Mouse (Mus musculus) cerebral cortex, adult 2 months (tissue): ENCODE measurements around the gene Sult2b1.

Source experiments
- WGBS: fragments of 180-500 bp; shearing (Covaris S2); methylation state at CpG from one replicate; pipeline ENCODE4 v1.1.7; 2018; 5-methylcytosine and 5-hydroxymethylcytosine counted together

Gene Sult2b1

GRCm38 (mm10) chr7:45784524-45785372 is at the start of gene Sult2b1:
TSS of gene Sult2b1 (minus strand) at chr7:45784669.
- 9% methylated on average over 19 of the region's 20 CpGs for whole genome bisulfite sequencing

DNA sequence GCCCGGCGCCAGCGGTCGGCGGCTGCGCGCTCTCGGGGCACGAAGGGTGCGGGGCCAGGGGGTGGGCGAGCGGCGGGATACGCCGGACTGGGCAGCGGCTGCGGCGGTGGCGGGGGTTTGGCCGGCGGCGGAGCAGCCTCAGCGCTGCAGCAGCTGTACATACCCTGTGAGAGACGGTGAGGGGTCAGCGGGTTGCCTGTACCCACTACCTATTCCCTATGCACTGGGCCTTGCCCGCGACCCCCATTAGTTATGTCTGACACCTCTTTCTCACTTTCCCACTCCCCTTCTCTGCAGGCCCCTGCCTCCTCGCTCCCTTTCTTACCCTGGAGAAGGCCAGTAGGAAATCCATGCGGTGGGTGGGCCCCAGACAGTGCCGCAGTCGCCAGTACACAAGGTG is 49.5 kb upstream of the Sult2b1 start:
- 28% methylated on average over 22 of the region's 31 CpGs for WGBS

GRCm38 (mm10) chr7:45833148-45833790 is 48.8 kb upstream of the Sult2b1 start:
- 9% methylated on average over 82 of the region's 86 CpGs for WGBS

DNA sequence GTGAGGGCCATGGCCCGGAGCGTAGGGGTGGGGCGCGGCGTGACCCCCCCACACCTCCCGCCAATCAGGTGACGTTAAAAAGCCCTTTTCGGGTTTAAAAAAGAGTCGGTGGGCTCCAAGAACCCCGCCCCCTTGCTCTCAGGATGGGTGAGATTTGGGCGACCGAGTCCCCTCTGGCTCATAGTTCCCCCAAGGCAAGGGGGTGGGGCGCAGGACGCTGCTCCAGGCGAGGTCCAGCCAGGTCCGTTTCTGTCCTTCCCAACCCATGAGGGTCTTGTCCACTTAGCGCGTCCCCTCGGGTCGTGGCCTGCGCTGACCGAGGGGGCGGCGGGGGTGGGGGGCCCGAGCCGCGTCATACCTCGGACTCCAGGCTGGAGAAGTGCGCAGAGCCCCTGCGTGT is 48.0 kb upstream of the Sult2b1 start:
- 14% methylated on average over 30 of the region's 30 CpGs for WGBS

GRCm38 (mm10) chr7:45831128-45831525 is 46.7 kb upstream of the Sult2b1 start:
- 17% methylated on average over 5 of the region's 5 CpGs for WGBS

DNA sequence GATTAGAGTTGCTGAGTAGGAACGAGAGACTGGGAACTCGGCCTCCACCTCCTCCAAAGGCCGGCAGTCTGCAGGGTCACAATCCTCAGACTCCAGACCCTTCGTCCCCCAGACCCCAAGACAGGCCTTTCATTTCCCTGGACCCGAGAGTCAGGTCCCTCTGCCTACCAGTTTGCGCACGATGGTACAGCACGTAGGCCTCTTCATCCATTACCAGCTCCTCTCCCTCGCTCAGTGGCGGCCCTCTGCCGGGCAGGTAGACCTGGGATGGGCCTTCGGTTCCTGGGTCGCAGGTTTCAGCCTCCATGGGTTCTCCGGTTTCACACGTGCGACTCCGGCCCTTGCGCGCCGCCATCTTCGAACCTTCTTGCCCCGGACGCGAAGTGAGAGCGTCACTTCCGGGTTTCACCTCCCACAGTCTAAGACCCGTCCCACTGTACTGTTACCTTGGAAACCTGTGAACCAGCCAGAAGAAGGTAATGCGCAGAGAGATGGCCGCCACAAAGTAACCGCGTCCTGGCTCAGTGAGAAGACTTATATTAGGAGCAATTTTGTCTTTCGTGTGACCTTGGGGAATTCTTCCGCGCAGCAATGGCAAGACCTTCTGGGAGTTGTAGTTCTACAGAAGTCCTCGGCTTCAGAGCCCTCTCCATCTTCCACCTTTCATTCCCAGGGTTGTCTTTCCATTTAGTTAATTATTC is 46.1 kb upstream of the Sult2b1 start, which contains the start of gene Grwd1:
Grwd1 (minus strand) TSS at position 518 of the 701 bp plus-strand sequence.
- WGBS, result under 1% methylated on average over 35 of the region's 35 CpGs

DNA sequence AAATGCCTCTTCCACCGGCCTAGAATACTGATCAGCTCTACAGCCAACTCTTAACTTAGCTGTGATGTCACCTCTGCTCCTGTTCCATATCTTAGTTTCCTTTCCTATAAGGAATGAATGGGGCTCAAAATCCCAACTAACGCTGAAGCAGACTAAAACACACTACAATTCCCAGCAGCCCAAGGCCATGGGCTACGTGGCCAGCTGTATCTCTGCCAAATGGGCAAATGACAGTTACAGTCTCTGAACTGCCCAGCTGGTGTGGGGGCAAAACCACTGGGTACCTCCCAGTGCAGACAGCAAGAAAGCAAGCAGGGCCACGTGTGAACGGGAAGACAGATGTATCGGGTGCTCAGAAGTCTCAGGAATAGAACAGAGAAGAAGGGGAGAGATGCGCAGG is 42.2 kb upstream of the Sult2b1 start:
- 62% methylated on average over 7 of the region's 7 CpGs for WGBS

DNA sequence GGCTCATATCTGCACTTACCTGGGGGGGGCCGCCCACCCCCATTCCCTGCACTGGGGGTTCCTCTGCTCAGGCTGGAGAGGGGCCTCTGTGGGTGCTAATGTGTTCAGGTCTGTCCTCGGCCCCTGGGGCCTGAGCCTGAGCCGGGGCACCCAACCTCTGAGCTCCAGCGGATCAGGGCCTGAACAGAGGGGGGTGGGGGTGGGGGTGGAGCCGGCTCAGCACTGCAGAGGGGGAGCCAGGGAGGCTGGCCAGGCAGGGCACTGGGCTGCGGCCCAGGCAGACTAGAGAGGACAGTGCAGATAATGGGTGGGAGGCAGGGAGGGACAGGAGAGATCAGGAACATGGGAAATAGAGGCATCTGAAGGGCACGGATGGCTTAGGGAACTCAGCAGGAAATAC is 40.1 kb upstream of the Sult2b1 start, which contains the start of gene Kcnj14:
Kcnj14 (minus strand) TSS at position 185 of the 400 bp plus-strand sequence.
- 59% methylated on average over 7 of the region's 7 CpGs for whole genome bisulfite sequencing

DNA sequence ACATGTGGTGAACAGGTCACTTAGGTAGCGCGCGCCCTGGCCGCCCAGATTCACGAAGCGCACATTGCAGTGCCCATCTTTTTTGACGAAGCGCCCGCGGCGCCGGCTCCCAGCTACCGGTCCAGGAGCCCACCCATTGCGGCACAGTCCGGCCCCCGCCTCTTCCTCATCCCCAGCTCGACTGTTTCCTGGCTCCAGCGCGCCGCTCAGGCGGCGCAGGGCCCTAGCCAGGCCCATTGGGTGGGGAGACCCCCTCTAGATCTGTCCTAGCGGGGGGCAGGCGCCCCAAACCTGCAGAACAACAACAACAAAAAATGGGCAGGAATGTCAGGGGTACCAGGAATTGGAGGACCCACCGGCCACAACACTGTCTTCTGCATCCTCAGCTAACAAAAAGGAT is 35.4 kb upstream of the Sult2b1 start:
- WGBS, result 29% methylated on average over 25 of the region's 25 CpGs

GRCm38 (mm10) chr7:45815984-45816351 is 31.5 kb upstream of the Sult2b1 start:
- WGBS, result 58% methylated on average over 2 of the region's 2 CpGs

DNA sequence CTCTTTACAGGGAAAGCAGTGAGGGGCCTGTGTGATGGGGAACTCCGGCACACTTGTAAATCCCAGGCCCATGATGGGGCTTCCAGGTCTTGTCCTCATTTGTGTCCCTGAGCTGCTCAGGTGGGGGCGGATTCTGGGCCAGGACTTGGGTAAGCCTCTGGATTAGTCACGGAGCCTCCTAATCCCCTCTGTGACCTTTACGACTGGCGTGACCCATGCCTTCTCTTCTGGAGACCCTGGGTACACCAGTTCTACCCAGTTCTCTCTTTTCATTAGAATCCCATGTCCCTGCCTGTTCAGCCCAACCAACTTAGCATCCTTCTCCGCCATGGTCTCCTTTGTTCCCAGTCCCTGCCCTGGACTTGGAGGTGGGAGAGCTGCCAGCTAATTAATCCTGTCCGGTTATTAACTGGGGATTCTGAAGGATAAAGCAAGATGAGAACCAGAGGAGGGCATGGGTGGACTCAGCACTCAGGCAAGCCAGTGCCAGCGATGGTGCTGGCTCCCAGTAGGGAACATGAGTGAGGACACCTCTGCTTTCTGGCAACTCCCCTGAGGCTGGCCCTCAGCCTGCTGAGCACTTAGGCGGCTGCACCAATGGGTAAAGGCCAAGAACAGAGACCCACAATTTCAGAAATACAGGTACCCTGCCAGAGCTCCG is 31.0 kb upstream of the Sult2b1 start:
- 52% methylated on average over 10 of the region's 10 CpGs for whole genome bisulfite sequencing

DNA sequence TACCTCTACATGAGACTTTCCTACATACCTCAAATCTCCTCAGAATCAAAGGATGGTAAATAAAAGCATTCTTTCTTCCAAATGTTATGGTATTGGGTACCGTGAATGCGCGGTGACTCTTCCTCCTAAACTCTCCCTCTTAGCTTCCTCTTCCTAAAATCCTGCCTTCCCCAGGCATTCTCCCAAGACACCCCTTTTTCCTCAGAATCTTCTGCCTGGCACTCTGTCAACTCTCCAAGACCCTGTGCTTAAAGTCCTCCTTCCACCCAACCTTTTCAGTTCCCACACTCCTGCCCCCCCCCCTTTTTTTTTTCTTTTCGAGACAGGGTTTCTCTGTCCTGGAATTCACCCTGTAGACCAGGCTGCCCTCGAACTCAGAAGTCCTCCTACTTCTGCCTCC is 30.4 kb upstream of the Sult2b1 start:
- under 1% methylated on average over 5 of the region's 5 CpGs for WGBS

GRCm38 (mm10) chr7:45813787-45814779 is 29.6 kb upstream of the Sult2b1 start, which contains the start of gene Cyth2:
TSS of gene Cyth2 (minus strand) at chr7:45814581.
- under 1% methylated on average over 90 of the region's 92 CpGs for WGBS

GRCm38 (mm10) chr7:45812921-45813320 is 28.5 kb upstream of the Sult2b1 start:
- 85% methylated on average over 8 of the region's 8 CpGs for WGBS

DNA sequence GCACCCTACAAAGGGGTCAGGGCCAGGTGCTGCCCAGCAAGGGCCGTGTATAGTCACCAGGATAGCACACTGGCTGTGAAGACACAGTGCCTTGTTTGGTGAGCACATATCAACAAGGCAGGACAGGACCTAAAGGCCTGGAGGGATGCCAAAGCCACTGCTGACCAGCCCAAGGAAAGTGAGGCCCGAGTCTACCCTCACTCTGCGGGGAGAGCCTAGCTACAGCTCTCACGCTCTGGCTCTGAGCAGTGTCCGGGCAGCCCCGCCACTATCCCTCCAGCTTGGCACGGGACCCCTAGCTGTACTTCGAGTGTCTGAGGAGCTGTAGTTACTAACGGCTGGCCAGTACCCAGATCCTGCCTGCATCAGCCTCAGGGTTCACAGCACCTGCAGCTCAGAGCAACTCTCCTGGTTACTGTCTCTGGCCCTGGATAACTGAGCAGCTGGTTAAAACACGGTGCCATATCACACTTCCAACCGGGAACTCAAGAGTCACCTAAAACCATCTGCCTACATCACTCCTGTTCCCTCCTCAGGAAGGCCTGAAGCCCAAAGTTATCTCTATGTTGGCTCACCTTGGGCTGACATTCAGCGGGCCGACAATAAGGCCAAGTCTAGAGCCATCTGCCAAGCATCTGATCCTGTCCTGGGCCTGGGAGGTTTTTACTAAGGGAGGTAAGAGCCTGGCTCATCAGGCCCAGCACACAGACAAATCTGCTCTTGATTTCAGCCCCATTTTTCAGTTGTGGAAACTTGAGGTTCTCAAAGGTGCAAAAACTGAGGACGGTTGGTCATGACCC is 25.0 kb upstream of the Sult2b1 start:
- 64% methylated on average over 14 of the region's 14 CpGs for WGBS

- WGBS, result 39% methylated on average over 11 of the region's 11 CpGs
Observed at GRCm38 (mm10) chr7:45808471-45808870, 24.0 kb upstream of the Sult2b1 start.

GRCm38 (mm10) chr7:45805941-45806340 is 21.5 kb upstream of the Sult2b1 start:
- 59% methylated on average over 5 of the region's 5 CpGs for WGBS

DNA sequence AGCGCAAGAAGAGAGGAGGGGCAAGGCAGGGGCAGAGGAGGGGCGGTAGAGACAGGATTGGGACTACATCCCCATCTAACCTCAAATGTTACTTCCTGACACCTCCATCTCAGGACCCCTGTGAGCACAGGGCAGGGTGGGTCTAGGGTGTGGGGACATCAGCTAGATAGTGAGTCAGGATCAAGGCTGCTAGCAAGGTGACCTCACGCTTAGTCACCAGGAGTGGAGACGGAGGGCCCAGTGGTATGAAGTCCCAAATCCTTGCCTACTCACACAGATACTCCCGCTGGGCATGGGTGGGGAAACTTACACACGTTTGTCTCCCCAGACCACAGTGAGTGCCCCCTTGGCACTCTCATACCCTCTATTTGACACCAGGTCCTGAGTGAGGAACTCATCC is 18.1 kb upstream of the Sult2b1 start:
- WGBS, result 85% methylated on average over 6 of the region's 6 CpGs

- under 1% methylated on average over 12 of the region's 12 CpGs for WGBS
Observed at GRCm38 (mm10) chr7:45801348-45801747, 16.9 kb upstream of the Sult2b1 start.
